Mouse (Mus musculus) megakaryocyte, embryonic 14.5 days (primary cell): ENCODE measurements around the gene Cobl.

Source experiments
- FLI1 ChIP-seq: IDR thresholded peaks from 2 replicates; pipeline ENCODE4 v1.6.1; 2012; ENCODE audit warnings: low read length, inconsistent platforms, mixed read lengths
- GATA1 ChIP-seq: IDR thresholded peaks from 3 replicates; pipeline ENCODE4 v1.6.1; 2012; ENCODE audit warnings: mixed read lengths, low read length, inconsistent platforms, borderline replicate concordance

GRCm38 (mm10) chr11:12216897-12217296 lies 247.9 kb downstream of the Cobl start:
- TF ChIP-seq GATA1 (no peak), FLI1 (no peak)
